Mouse (Mus musculus) heart, postnatal 0 days (tissue): ENCODE results near the gene Ly6g6f.
"Not testable (repeated sequence)": the region's sequence is repeated elsewhere in the genome, so short reads cannot be mapped to it uniquely, and the experiment has no call there.

Experiments used
- CTCF ChIP-seq: IDR thresholded peaks from 2 replicates; pipeline ENCODE4 v1.5.1; 2016; ENCODE audit warnings: antibody characterized with exemption, control low read depth, low read depth
- EP300 ChIP-seq: IDR thresholded peaks from 2 replicates; pipeline ENCODE4 v1.6.1; 2016; ENCODE audit warnings: antibody characterized with exemption, low read depth

DNA sequence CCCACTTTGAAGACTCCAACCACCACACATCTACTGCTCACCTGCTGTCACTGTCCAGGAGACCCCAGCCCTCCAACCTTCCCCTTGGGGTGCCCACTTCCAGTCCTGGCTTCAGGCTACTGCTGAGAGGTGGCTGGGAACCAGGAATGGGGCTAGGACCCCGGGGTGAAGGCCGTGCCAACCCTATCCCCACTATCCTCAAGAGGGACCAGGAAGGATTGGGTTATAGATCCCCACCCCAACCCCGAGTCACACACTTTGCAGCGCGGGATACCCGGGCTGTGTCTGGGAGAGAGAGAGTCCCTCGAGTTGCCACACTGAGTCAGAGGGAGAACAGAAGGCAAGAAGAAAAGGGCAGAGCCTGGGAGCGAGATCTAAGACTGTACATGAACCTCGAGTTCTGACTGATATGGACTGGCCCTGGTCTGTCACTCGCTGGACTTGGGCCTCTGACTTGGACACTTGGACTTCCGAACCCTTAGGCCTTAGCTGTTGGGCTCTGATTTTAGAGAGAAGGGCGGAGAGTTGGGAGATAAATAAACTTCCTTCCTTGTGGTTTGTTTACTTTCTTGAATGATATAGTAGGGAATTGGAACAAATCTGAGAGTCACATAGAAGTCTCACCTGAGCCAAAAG, 39.0 kb upstream of the Ly6g6f start:
- not testable (repeated sequence) for TF ChIP-seq EP300, CTCF
